Mouse (Mus musculus): Measurements from ENCODE around the gene Lima1.
"Not testable (repeated sequence)": the region's sequence is repeated elsewhere in the genome, so short reads cannot be mapped to it uniquely, and the experiment has no call there.

Gene Lima1

GRCm38 (mm10) chr15:99875334-99875869 is at the start of gene Lima1:
TSS of gene Lima1 (minus strand) at chr15:99875456.
- DNase-seq (ENCODE audit: extremely low read depth, insufficient read length, low spot score): peak; percentile 82

GRCm38 (mm10) chr15:99919601-99920158 is 44.4 kb upstream of the Lima1 start:
- DNase-seq (ENCODE audit: extremely low read depth, insufficient read length, low spot score): no peak

GRCm38 (mm10) chr15:99917264-99917663 is 42.0 kb upstream of the Lima1 start:
- DNase-seq (ENCODE audit: extremely low read depth, insufficient read length, low spot score): no peak

GRCm38 (mm10) chr15:99914613-99915012 is 39.4 kb upstream of the Lima1 start:
- DNase-seq (ENCODE audit: extremely low read depth, insufficient read length, low spot score): no peak

GRCm38 (mm10) chr15:99911785-99912184 is 36.5 kb upstream of the Lima1 start:
- DNase-seq (ENCODE audit: extremely low read depth, insufficient read length, low spot score): no peak

- not testable (repeated sequence) for DNase-seq (ENCODE audit: extremely low read depth, insufficient read length, low spot score)
Observed at GRCm38 (mm10) chr15:99909339-99909996, 34.2 kb upstream of the Lima1 start.

GRCm38 (mm10) chr15:99907514-99907913 is 32.3 kb upstream of the Lima1 start:
- DNase-seq (ENCODE audit: extremely low read depth, insufficient read length, low spot score): no peak

- no peak for DNase-seq (ENCODE audit: extremely low read depth, insufficient read length, low spot score)
Observed at GRCm38 (mm10) chr15:99907041-99907440, 31.8 kb upstream of the Lima1 start.

GRCm38 (mm10) chr15:99904841-99905240 is 29.6 kb upstream of the Lima1 start:
- no peak for DNase-seq (ENCODE audit: extremely low read depth, insufficient read length, low spot score)

GRCm38 (mm10) chr15:99904333-99904732 is 29.1 kb upstream of the Lima1 start:
- peak; percentile 53 for DNase-seq (ENCODE audit: extremely low read depth, insufficient read length, low spot score)

GRCm38 (mm10) chr15:99903227-99903626 is 28.0 kb upstream of the Lima1 start:
- no peak for DNase-seq (ENCODE audit: extremely low read depth, insufficient read length, low spot score)

- no peak for DNase-seq (ENCODE audit: extremely low read depth, insufficient read length, low spot score)
Observed at GRCm38 (mm10) chr15:99902786-99903185, 27.5 kb upstream of the Lima1 start.

- no peak for DNase-seq (ENCODE audit: extremely low read depth, insufficient read length, low spot score)
Observed at GRCm38 (mm10) chr15:99896621-99897020, 21.4 kb upstream of the Lima1 start.

- no peak for DNase-seq (ENCODE audit: extremely low read depth, insufficient read length, low spot score)
Observed at GRCm38 (mm10) chr15:99891355-99891754, 16.1 kb upstream of the Lima1 start.

GRCm38 (mm10) chr15:99890412-99891236 is 15.4 kb upstream of the Lima1 start:
- no peak for DNase-seq (ENCODE audit: extremely low read depth, insufficient read length, low spot score)

- no peak for DNase-seq (ENCODE audit: extremely low read depth, insufficient read length, low spot score)
Observed at GRCm38 (mm10) chr15:99889275-99889874, 14.1 kb upstream of the Lima1 start.

GRCm38 (mm10) chr15:99887130-99887529 is 11.9 kb upstream of the Lima1 start:
- DNase-seq (ENCODE audit: extremely low read depth, insufficient read length, low spot score): not testable (repeated sequence)

GRCm38 (mm10) chr15:99884038-99884437 is 8.8 kb upstream of the Lima1 start:
- DNase-seq (ENCODE audit: extremely low read depth, insufficient read length, low spot score): no peak

- no peak for DNase-seq (ENCODE audit: extremely low read depth, insufficient read length, low spot score)
Observed at GRCm38 (mm10) chr15:99878541-99878940, 3.3 kb upstream of the Lima1 start.

GRCm38 (mm10) chr15:99874612-99875333 is 483 bp downstream of the Lima1 start:
- no peak for DNase-seq (ENCODE audit: extremely low read depth, insufficient read length, low spot score)
